Mouse (Mus musculus): ENCODE results near the gene Phc2.
"Not testable (repeated sequence)": the region's sequence is repeated elsewhere in the genome, so short reads cannot be mapped to it uniquely, and the experiment has no call there.

DNA sequence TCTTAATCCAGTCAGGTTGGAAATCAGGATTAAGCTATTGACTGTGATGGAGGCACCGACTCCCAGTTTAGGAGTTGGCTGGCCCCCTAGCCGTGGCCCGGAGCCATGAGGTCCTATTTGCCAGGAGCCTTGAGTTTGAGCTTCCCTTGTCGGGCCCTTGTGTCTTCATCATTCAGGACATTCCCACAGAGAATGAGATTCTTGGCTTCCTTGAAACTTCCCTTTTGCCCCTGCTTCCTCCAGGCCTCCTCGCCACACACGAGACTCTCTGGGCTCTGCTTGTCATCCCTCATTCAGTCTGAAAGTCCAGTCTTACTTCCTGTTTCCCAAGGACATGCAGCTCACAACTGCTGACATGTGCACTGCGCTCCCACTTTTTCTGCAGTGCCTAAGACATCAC is 11.9 kb downstream of the Phc2 start:
- not testable (repeated sequence) for TF ChIP-seq MAX (IDR thresholded peaks at IDR 0.05); CTCF (IDR thresholded peaks at IDR 0.05; ENCODE audit: control insufficient read depth, insufficient read depth, insufficient read length)

All from C2C12 (cell line).